Mouse (Mus musculus) limb, embryonic 10.5 days (tissue): Measurements from ENCODE around the gene Mrps18c. TPM values are rescaled to one million over a fixed set of nuclear protein-coding genes. Genes with fewer than 3 reads are reported as not detected.

Source experiments
- DNase-seq: peaks from one replicate; pipeline ENCODE4 v3.0.0-alpha.2; 2017; ENCODE audit warnings: low spot score
- H3K27ac ChIP-seq: fragments of 300-500 bp; sonication (generic); 2 replicates; pipeline ENCODE4 v1.5.1; 2016; ENCODE audit warnings: mild to moderate bottlenecking
- H3K27me3 ChIP-seq: fragments of 300-500 bp; sonication (generic); 2 replicates; pipeline ENCODE4 v1.6.1; 2016; ENCODE audit warnings: low read depth, mild to moderate bottlenecking; ENCODE audit not compliant: poor library complexity, severe bottlenecking
- H3K36me3 ChIP-seq: fragments of 300-500 bp; sonication (generic); 2 replicates; pipeline ENCODE4 v1.6.1; 2016; ENCODE audit warnings: mild to moderate bottlenecking, moderate library complexity
- H3K4me1 ChIP-seq: fragments of 300-500 bp; sonication (generic); 2 replicates; pipeline ENCODE4 v1.6.1; 2016
- H3K4me3 ChIP-seq: fragments of 300-500 bp; sonication (generic); 2 replicates; pipeline ENCODE4 v1.5.1; 2016; ENCODE audit warnings: mild to moderate bottlenecking, moderate library complexity
- H3K9me3 ChIP-seq: fragments of 300-500 bp; sonication (generic); replicated peaks from 2 replicates; pipeline ENCODE4 v1.6.1; 2016; ENCODE audit warnings: mild to moderate bottlenecking
- WGBS: fragments of 180-500 bp; shearing (Covaris S2); methylation state at CpG from one replicate; pipeline ENCODE4 v1.1.7; 2016; 5-methylcytosine and 5-hydroxymethylcytosine counted together
- polyA plus RNA-seq: library from polyadenylated mRNA; unstranded; fragments of >200 nt; fragmentation: Nextera tagmentation; extraction: Ambion mirVana; gene quantifications from 2 replicates; pipeline ENCODE4 v1.2.1, GENCODE M21; 2016

Mrps18c gene
- 204 and 214 TPM in 2 replicates for polyA plus RNA-seq

DNA sequence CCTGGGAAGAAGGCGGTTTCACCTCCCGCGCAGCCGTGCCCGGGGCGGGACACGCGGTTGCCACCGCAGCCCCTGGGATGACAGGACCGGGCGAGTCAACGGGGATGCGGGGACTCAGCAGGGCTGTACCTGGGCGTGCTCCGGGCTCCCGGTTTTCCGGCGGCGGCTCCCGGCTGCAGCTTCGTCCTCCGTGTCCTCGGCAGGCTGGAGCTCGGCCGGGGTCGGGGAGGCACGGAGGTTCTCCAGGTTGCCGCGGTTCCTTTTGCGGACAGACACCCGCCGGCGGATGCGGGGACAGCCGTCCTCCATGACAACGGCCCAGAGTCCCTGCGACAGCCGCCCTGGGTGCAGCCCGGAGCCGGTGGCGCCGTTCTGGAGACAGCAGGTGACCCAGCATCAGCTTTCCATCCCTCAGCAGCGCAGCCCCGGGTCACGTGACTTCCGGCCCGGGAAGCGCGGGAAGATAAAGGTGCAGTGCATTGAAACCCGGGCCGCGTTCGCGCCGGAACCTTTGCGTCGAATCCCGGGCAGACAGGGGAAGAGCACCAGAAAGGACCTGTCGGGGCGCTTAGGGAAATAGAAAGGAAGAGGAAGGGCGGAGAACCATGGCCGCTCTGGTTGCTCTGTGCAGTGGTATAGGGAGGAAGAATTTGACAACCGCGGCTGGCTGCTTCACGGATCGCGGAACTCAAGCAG is at the start of gene Mrps18c, which contains the start of gene Helq:
Mrps18c (plus strand) TSS at position 463 of the 696 bp plus-strand sequence.
Helq (minus strand) TSS at position 434 of the 696 bp plus-strand sequence.
- H3K36me3 ChIP-seq = peaks cover 48% of the 10 kb centered on the region

DNA sequence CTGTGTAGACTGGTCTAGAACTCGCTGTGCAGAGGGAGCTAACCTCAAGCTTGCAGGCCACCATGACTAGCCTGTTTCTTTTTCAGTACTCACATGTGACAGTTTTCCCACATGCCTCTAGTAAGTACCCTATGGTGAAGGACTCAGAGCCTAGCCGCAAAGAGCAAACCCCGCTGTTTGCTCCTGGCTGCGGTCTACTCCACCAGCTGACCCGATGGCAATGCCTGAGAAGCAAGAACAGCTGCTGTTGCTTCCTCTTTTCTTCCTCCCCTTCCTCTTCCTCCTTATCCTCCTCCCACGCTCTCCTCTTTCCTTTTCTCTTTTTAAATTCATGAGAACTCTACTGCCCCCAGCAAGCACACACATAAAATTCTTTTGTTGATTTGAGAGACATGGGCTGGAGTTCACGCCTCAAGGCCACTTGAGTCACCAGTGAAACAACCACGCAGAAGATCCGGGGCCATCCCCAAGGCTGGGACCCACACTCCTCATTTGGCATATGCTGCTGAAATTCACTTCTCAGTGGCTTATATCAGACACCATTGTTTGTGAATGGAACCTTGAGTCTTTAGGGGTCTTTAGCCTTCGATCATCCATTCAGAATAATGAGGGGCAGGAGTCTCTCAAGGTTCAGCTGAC is 47.7 kb upstream of the Mrps18c start:
- no peak for DNase-seq
- Histone ChIP-seq H3K36me3 (no peaks in the 10 kb centered on the region), H3K4me3 (no peak overlapping the region), H3K27me3 (no peaks in the 10 kb centered on the region), H3K4me1 (no peaks in the 10 kb centered on the region), H3K27ac (no peak overlapping the region), H3K9me3 (no peaks in the 10 kb centered on the region)
- 89% methylated on average over 10 of the region's 10 CpGs for WGBS

More for the DNA sequence above, at the start of gene Mrps18c, which contains the start of gene Helq:
- peaks cover 16% of the 10 kb centered on the region for H3K4me1 ChIP-seq
- peak within 1 kb of the TSS; percentile 89 for H3K27ac ChIP-seq
- H3K27me3 ChIP-seq = no peaks in the 10 kb centered on the region
- peak within 1 kb of the TSS; percentile 94 for H3K4me3 ChIP-seq
- H3K9me3 ChIP-seq = no peaks in the 10 kb centered on the region
- WGBS = under 1% methylated on average over 67 of the region's 67 CpGs
- peak; percentile 98 for DNase-seq

DNA sequence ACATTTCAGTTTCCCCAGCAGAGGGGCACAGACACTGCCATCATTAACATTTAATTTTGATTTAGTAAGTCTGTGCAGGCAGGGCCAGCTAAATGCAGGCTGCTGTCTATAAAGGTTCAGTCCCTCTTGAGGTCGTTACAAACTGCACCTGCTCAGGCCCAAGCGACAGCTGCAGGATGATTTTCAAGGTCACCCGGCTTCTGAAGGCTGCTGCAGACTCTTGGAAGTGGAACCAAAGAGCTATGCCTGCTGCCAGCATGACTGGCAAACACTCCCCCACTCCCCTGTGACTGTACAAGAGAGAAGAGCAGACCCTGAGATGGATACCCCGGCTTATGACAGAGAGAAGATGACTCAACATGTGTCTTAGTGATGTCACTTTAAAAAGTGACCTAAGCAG is 46.8 kb upstream of the Mrps18c start:
- Histone ChIP-seq H3K9me3 (no peaks in the 10 kb centered on the region), H3K27me3 (no peaks in the 10 kb centered on the region), H3K4me1 (no peaks in the 10 kb centered on the region), H3K4me3 (no peak overlapping the region), H3K27ac (no peak overlapping the region), H3K36me3 (no peaks in the 10 kb centered on the region)
- no peak for DNase-seq
- WGBS = 69% methylated on average over 4 of the region's 4 CpGs

DNA sequence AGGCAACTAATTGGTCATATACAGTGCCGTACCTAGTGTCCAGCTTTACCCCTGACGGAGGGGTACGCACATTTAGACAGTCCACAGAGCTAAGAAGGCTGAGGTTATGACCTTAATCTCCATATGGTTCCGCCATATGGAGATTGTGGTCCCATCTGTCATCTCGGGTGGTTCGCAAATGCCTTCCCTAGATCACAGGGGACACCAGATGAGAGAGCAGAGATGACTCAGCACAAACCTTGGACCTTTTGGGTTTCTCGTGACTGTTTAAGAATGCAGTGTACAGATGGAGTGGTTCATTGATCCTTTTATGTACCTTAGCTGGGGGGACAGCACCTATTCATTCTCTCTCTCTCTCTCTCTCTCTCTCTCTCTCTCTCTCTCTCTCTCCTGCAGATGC is 45.0 kb upstream of the Mrps18c start:
- Histone ChIP-seq H3K9me3 (no peaks in the 10 kb centered on the region), H3K4me3 (no peak overlapping the region), H3K27me3 (no peaks in the 10 kb centered on the region), H3K36me3 (no peaks in the 10 kb centered on the region), H3K27ac (no peak overlapping the region), H3K4me1 (no peaks in the 10 kb centered on the region)
- 73% methylated on average over 7 of the region's 7 CpGs for WGBS
- DNase-seq = no peak

DNA sequence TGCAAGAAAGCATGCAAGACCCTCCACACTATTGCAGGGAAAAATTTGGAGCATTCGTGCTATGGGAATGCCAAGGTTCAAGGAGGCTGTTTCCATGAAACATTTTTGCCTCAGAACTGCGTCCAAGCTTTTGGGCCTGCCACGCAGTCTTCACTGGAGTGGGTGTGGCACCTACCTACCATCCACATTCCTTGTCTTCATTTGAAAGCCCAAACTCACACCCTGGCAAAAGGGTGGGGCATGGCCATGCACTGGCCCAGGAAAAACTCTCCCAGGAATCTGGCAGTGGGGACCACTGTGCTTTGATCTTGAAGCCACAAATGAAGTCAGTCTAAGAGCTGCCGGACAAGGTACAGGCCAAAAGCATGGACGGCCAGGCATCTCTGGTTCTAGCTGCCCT is 40.3 kb upstream of the Mrps18c start:
- Histone ChIP-seq H3K27ac (no peak overlapping the region), H3K36me3 (peaks cover 28% of the 10 kb centered on the region), H3K27me3 (no peaks in the 10 kb centered on the region), H3K4me1 (no peaks in the 10 kb centered on the region), H3K9me3 (no peaks in the 10 kb centered on the region), H3K4me3 (no peak overlapping the region)
- DNase-seq = no peak
- WGBS = 94% methylated on average over 5 of the region's 5 CpGs

DNA sequence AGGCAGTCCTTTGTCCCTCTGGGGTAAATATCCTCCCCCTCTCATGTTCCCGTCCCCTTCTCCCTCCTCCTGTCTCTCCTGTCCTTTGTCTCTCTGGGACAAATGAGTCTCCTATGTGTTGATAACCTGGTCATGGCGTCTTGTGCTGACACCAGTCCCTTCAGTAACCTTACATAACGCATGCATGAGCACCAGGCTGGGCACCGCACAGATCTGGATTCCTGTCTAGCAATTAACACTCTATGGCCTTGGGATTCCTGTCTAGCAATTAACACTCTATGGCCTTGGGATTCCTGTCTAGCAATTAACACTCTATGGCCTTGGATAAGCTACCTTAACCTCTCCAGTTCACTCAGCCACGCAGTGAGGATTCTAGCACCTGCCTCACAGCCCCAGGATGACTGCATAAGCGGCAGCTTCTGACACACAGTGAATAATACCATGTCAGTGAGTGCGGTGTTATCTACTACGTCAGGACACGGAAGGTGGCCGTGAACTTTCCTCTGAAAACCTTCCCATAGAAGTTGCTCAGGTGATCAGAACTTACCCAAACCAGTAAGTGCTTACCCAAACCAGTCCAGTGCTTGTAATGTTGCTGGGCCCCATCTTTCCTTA is 38.3 kb upstream of the Mrps18c start:
- Histone ChIP-seq H3K36me3 (peaks cover 49% of the 10 kb centered on the region), H3K4me3 (no peak overlapping the region), H3K9me3 (no peaks in the 10 kb centered on the region), H3K4me1 (no peaks in the 10 kb centered on the region), H3K27ac (no peak overlapping the region), H3K27me3 (no peaks in the 10 kb centered on the region)
- WGBS = 84% methylated on average over 10 of the region's 10 CpGs
- DNase-seq = no peak

DNA sequence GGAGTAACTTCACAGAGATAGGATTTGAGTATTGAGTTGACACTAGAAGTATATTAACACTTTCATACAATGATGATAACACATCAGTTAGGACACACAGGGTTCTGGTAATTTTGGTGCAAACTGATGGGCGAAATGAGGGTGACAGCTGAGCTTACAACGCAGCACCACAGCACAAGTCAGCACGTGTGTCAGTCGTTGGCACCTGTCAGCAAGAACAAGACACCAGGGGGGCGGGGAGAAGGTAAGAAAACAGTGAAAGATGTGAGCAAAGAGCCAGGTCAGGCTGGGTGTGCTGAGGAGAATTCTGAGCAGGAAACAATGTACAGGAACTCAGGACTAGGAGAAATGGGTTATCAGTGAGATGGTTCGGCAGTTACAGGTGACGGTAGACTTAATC is 36.7 kb upstream of the Mrps18c start:
- 94% methylated on average over 7 of the region's 7 CpGs for WGBS
- no peaks in the 10 kb centered on the region for H3K27me3 ChIP-seq
- no peak for DNase-seq
- H3K9me3 ChIP-seq = no peaks in the 10 kb centered on the region
- H3K27ac ChIP-seq = no peak overlapping the region
- H3K4me3 ChIP-seq = no peak overlapping the region
- no peaks in the 10 kb centered on the region for H3K4me1 ChIP-seq
- H3K36me3 ChIP-seq = peaks cover 64% of the 10 kb centered on the region

DNA sequence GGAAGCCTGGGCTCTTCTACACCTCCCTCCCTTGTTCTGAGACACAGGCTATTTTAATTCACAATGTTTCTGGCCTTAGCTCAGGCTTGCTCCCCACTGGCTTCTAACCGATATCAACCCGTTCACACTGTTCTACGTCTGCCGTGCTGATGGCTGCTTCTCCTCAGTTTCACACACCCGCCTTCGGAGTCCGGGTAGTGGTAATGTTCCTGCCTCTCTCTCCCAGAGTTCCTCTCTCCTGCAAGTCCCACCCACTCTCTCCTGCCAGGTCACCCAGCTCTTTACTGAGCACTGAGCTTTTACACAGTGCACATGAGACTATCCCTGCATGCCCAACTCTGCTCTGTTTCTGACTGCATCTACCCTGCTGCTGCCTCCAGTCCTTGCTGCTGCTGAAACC is 32.4 kb upstream of the Mrps18c start:
- Histone ChIP-seq H3K4me3 (no peak overlapping the region), H3K9me3 (no peaks in the 10 kb centered on the region), H3K4me1 (no peaks in the 10 kb centered on the region), H3K36me3 (peaks cover 96% of the 10 kb centered on the region), H3K27ac (no peak overlapping the region), H3K27me3 (no peaks in the 10 kb centered on the region)
- DNase-seq = no peak
- 95% methylated on average over 7 of the region's 7 CpGs for WGBS

DNA sequence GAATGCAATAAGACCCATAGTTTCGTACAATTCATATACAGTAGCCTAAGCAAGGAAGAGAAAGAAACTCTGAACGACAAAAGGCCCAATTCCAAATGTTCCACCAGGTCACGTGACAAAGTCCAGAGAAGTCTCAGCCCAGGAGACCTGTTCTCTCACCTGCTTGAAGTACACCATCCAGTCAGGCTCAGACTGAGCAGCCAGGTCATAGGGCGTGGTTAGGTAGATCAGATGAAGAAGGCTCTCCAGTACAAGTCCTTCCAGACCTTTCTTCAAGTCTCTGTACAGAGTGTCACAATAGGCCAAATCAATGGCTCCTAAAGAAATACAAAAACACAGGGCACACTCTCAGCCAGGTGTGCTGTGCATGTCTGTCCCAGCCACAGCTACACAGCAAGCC is 26.9 kb upstream of the Mrps18c start:
- no peaks in the 10 kb centered on the region for H3K9me3 ChIP-seq
- peaks cover 99% of the 10 kb centered on the region for H3K36me3 ChIP-seq
- no peaks in the 10 kb centered on the region for H3K4me1 ChIP-seq
- no peak overlapping the region for H3K27ac ChIP-seq
- no peaks in the 10 kb centered on the region for H3K27me3 ChIP-seq
- no peak for DNase-seq
- WGBS = 94% methylated on average over 4 of the region's 4 CpGs
- H3K4me3 ChIP-seq = no peak overlapping the region

DNA sequence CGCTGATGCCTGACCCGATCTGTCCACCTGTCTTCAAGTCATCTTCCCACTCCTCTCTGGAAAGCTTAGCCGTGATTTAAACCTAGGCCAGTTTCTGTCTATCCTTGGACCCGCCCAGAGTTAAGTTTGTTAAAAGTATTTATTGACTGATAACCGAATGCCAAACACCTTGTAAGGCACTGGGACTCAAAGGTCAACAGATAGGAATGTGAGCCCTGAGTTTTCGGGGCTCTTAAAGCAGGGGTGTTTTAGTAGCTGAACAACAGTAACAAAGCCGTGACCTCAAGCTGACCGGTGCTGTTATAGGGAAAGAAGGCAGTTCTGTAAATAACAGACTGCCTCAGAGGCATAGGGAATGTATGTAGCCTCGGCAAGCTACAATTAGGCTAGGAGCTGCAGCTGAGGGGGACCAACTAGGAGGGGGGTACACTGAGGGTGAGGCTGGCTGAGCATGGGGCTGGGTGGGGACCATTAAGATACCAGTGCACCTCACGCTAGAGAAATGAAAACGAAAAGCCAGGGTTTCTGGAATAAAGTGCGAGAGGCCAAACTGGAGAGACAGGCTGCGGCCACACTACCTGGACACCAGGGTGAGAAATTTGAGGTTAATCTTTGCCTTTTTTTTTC is 22.5 kb upstream of the Mrps18c start:
- peaks cover 98% of the 10 kb centered on the region for H3K36me3 ChIP-seq
- H3K27me3 ChIP-seq = no peaks in the 10 kb centered on the region
- no peaks in the 10 kb centered on the region for H3K4me1 ChIP-seq
- 89% methylated on average over 13 of the region's 13 CpGs for WGBS
- no peak overlapping the region for H3K4me3 ChIP-seq
- H3K9me3 ChIP-seq = no peaks in the 10 kb centered on the region
- H3K27ac ChIP-seq = no peak overlapping the region
- DNase-seq = no peak

DNA sequence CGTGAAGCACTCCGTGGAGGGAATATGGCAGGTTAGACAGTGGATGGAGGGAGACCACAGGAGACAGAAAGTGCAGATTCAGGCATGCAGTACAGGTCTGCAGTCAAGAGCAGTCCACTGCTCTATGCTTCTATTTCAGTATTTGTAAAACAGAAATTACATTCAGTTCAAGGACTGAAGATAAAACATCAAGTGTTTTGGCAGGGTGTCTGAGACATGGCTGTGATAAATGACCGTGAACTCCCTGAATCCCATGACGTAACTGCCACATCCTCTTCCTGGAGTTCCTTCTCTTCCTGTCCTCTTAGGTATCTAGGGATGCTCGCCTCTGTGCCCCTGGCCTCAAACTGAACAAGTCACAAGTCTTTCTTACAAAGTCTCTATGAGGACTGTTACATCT is 21.5 kb upstream of the Mrps18c start:
- Histone ChIP-seq H3K27ac (no peak overlapping the region), H3K4me3 (no peak overlapping the region), H3K4me1 (no peaks in the 10 kb centered on the region), H3K9me3 (no peaks in the 10 kb centered on the region), H3K36me3 (peaks cover 98% of the 10 kb centered on the region), H3K27me3 (no peaks in the 10 kb centered on the region)
- DNase-seq = no peak
- WGBS = 92% methylated on average over 5 of the region's 5 CpGs

DNA sequence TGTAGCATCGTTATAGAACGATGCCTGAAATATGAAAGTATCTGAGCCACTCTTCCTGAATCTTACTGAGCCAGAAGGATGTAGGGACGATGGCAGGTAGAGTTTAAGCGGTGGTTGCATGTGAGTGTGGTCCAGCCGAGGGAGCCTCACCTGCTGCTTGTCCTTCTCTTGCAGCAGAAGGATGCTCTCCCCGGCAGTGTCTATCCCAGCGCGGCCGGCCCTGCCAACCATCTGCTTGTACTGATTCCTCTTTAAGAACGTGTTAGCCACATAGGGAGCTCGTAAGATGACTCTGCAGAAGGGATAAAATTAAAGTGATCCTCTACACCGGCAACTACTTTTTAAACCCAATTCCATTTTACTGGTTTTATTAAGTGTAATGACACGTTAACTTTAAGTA is 19.4 kb upstream of the Mrps18c start:
- no peaks in the 10 kb centered on the region for H3K4me1 ChIP-seq
- H3K36me3 ChIP-seq = peaks cover 98% of the 10 kb centered on the region
- H3K27me3 ChIP-seq = no peaks in the 10 kb centered on the region
- no peaks in the 10 kb centered on the region for H3K9me3 ChIP-seq
- no peak overlapping the region for H3K27ac ChIP-seq
- no peak for DNase-seq
- no peak overlapping the region for H3K4me3 ChIP-seq
- WGBS = 97% methylated on average over 13 of the region's 13 CpGs

DNA sequence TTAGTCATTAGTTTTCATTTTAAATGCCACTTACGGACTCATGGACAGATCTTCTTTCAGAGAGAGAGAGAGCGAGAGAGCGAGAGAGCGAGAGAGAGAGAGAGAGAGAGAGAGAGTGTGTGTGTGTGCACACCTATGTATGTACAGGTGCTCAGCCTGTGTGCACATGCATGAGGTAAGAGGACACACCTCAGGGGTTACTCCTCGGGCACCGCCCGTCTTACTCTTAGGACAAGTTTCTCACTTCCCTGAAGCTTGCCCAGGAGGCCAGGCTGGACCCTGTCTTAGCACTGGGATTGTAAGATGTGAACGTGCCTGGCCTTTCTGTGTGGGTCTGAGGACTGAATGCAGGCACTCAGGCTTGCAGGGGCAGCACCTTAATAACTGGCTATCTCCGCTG is 10.9 kb upstream of the Mrps18c start:
- Histone ChIP-seq H3K27ac (no peak overlapping the region), H3K4me3 (no peak overlapping the region), H3K27me3 (no peaks in the 10 kb centered on the region), H3K36me3 (peaks cover 98% of the 10 kb centered on the region), H3K4me1 (no peaks in the 10 kb centered on the region), H3K9me3 (no peaks in the 10 kb centered on the region)
- WGBS = 92% methylated on average over 9 of the region's 9 CpGs
- no peak for DNase-seq
